Mouse (Mus musculus): Measurements from ENCODE around the gene Cactin.

The Cactin gene

GRCm38 (mm10) chr10:81297845-81298244, 23.1 kb upstream of the Cactin start:
- DNase-seq (ENCODE audit: low read depth, low spot score), result peak; percentile 61

DNA sequence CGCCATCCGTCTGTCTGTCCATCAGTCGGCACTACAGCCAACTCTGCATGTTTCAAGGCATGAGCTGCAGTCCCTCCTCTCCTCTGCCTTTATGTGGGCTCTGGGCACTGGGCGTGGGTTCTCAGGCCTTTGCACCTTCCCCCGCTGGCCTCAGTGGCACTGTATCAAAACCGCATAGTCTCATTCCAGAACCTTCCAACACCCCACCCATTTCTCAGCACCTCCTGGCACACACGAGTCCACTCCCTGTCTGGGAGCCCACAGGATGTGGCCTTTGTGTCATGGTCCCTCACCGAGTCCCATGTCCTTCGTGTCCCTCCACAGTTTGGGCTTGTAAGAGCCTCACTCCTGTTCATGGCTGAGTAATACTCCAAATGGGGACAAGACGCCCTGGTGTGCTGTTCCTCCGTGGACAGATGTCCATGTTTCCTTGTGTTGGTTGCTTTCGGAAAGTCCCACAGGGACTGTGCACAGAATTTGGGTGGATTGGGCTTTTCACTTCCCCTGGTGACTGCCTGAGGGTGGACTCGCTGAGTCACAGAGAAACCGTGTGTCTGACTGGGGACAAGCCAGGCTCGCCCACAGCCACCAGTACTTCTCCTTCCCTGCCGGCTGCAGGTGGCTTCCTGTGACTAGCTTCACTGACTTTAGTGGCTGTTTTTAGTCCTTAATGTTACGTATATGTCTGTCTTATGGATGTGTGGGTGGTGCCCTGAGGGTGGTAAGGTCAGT, 22.4 kb upstream of the Cactin start:
- DNase-seq (ENCODE audit: low read depth, low spot score), result peak; percentile 55

- no peak for DNase-seq (ENCODE audit: low read depth, low spot score)
These were observed 21.1 kb upstream of the Cactin start for GRCm38 (mm10) chr10:81299585-81300351.

DNA sequence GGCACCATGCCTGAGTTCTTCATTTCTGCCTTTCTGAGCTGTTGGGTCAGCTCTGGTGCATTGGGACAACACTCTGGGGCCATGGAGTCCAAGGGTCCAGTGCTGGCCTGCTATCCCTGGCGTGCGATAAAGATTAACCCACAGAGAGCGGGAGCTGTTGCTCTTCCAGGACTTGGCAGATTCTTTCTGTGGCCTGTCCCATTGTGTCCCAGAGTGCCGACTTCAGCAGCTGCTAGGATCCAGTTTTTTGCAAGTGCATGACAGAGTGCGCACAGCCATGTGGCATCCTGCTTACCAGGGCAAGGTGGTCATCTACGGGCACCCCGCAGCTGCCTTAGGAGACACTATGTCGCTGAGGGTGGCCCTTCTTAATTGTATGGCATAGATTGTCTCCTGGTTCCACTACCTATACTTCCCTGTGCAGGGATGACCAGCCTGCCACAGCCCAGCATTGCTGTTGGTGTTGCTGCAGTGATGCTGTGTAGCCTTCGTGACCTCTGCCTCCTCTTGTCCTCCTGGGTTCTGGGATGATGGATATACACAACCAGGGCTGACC, 20.5 kb upstream of the Cactin start:
- no peak for DNase-seq (ENCODE audit: low read depth, low spot score)

DNA sequence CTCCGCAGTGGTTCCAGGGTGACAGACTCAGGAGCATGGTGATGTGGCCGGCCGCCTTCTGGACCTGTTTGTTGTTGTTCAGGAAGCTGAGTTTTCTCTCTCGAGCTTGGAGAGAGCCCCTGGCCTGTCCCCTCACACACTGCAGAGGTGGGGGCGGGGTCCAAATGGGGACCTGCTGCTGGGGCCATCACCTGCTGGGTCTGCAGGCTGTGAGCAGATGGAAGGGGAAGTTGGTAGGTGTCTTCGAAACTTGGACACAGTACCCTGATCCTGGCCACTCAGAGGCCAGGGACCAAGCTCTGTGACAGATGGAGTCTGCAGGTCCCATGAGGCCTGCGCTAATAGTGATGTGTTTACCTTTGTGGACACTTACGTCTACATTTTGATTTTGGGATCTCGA, 19.6 kb upstream of the Cactin start:
- no peak for DNase-seq (ENCODE audit: low read depth, low spot score)

DNA sequence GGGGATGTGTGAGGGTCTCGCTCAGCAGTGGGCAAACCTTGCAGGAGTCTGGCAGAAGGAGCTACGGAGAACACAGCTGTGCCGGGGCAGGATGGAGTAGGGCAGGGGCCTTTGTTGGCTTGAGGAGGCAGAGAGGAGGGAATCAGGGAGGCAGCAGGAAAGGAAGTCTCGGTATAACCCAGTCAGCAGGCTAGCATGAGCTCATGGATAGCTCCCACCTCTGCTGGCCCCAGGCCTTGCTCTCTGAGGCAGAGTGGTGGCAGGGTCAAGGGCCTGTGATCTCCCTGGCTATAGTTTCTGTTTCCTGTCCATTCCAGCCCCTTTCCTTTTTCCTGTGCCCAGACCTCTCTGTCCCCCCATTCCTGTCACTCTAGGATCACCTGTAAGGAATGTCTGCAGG, 18.6 kb upstream of the Cactin start:
- DNase-seq (ENCODE audit: low read depth, low spot score), result no peak

DNA sequence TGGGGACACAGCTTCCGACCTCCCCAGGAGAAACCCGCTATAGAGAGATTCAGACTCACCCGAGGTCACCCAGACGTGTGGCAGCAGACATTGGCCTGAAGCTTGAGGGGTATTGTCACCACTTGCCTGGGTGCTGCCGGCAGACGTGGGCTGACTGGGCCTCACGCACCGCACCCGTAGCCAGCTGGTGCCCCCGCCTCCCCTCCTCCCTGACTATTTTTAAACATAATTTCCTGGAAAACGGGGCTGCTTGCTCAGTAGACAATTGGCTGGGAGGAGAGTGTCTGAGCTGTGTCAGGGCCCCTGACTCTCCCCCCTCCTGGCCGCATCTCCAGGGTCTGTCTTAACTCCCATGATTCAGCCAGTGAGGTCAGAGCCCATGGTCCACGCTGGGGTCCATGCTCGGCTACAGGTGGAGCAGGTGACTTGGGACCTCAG, 18.1 kb upstream of the Cactin start:
- no peak for DNase-seq (ENCODE audit: low read depth, low spot score)

- no peak for DNase-seq (ENCODE audit: low read depth, low spot score)
These were observed 17.6 kb upstream of the Cactin start for GRCm38 (mm10) chr10:81303258-81303657.

- DNase-seq (ENCODE audit: low read depth, low spot score), result no peak
These were observed 17.1 kb upstream of the Cactin start for GRCm38 (mm10) chr10:81303761-81304160.

GRCm38 (mm10) chr10:81304597-81305238, 16.2 kb upstream of the Cactin start:
- DNase-seq (ENCODE audit: low read depth, low spot score), result peak; percentile 52

DNA sequence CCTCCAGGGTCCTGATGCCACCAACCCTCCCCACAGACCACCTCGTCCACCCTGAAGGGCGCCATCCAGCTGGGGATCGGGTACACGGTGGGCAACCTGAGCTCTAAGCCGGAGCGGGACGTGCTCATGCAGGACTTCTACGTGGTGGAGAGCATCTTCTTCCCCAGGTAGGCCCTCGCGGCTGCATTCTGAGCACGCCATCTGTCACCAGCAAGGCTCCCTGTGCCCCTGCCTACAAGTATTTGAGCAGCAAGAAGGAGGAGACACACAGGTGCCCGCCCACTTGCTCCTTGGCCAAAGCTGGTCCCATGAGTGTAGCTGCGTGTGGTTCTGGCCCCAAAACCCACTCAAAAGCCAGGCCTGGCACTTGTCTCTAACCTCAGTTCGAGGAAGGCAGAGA, 15.2 kb upstream of the Cactin start:
- DNase-seq (ENCODE audit: low read depth, low spot score), result no peak

DNA sequence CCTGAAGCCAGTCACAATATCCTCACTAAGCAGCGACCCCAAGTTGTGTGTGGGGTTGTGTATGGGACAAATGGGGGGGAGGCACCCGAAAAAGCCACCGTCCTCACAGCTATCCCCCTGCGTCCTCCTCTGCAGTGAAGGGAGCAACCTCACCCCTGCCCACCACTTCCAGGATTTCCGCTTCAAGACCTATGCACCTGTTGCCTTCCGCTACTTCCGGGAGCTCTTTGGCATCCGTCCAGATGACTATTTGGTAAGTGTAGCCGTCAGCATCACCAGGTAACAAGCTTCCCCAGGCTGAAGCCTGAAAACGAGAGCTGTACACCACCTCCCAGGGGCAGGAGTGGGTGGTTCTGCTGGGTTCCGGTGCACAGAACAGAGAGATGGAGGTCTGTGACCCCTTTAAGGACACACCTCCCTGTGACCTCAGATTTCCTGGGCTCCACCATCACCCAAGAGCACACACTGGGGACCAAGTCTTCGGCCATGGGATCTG, 14.7 kb upstream of the Cactin start:
- no peak for DNase-seq (ENCODE audit: low read depth, low spot score)

GRCm38 (mm10) chr10:81306837-81307682, 13.8 kb upstream of the Cactin start:
- DNase-seq (ENCODE audit: low read depth, low spot score), result no peak

GRCm38 (mm10) chr10:81309571-81309970, 11.3 kb upstream of the Cactin start:
- DNase-seq (ENCODE audit: low read depth, low spot score), result no peak

- DNase-seq (ENCODE audit: low read depth, low spot score), result no peak
These were observed 7.3 kb upstream of the Cactin start for GRCm38 (mm10) chr10:81313581-81313980.

DNA sequence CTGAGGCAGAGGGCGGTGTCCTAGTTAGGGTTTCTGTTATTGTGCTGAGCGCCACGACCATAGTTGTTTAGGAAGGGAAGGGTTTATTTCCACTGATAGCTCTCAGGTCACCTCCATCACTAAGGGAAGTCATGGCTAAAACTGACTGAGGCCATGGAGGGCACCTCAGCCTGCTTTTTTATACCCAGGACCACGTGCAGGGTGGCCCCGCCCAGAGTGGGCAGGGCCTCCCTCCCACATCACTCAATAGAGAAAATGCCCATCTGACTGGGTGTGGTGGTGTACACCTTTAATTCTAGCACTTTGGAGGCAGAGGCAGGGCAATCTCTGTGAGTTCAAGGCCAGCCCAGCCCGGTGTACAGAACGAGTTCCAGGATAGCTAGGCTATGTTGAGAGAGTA, 6.7 kb upstream of the Cactin start:
- DNase-seq (ENCODE audit: low read depth, low spot score), result no peak

DNA sequence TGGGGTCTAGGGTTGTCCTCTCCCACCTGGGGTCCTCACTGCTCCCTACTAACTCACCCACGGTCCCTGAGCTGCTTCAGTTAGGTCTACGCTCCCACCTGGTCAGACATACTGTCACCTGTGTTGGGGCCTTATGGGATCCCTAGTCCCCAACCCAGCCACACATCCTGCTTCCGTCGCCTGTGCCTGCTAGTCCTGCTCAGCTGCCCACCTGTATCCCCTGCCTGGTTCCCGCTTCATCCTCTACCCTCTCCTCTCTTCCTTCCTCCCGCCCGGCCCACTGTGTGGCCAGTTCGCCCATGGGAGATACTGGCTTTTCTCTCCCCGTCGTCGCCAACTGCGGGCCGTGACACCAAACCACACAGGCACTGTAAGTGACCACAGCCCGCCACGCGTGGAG, 5.3 kb upstream of the Cactin start:
- no peak for DNase-seq (ENCODE audit: low read depth, low spot score)

- DNase-seq (ENCODE audit: low read depth, low spot score), result no peak
These were observed 4.4 kb upstream of the Cactin start for GRCm38 (mm10) chr10:81316338-81317060.

GRCm38 (mm10) chr10:81317273-81317672, 3.6 kb upstream of the Cactin start:
- no peak for DNase-seq (ENCODE audit: low read depth, low spot score)

DNA sequence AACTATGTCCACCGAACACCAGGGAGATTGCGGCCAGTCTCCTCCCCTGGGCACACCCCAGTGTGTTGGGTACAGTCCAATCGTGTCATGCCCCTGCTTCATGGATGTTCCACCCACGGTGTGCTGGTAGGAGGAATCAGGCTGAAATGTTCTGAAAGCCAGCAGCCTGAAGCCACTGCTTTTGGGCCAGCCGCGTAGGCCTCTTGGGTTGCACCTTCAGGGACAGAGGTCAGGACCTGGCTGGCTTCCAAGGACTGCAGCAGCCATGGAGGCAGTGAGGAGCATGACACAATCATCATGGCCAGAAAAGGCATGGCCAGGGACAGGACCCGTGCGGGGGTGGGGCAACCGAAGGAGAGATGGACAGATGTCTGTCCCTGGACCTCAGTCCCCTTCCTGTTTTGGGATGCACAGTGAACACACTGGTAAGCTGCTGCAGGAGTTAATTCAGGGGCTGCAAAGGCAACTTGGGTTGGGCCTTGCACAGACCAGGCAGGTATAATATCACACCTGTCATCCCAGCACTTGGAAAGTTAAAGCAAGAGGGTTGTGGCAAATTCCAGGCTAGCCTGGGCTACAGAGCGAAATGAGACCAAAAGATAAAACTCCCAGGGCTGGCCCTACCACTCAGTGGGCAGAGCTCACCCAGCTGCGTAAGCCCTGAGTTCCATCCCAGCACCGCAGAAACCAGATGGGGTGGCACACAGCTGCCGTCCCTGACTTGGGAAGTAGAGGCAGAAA, 2.1 kb upstream of the Cactin start:
- DNase-seq (ENCODE audit: low read depth, low spot score), result peak; percentile 66
